Mouse (Mus musculus): ENCODE data around the gene Zfp648.

DNA sequence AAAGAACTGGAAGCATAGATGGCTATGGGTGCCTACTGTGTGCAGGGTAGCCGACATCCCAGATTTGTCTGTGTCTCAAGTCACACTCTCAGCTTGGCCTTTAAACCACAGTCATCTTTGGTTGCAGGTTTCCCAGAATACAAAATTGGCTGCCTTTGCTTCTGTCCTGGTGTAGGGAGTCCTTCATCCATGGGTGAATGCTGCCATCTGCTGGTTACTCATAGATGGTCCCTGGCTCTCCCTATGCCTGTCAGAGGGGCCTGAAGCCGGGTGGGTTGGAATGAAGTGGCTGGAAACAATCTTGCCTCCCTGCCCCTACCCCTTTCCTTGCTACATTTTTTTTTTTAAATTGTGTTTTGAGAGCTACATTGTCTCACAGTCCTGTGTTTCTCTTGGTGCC, 20.0 kb upstream of the Zfp648 start:
- TF ChIP-seq GATA1 (IDR thresholded peaks at IDR 0.05; ENCODE audit: borderline replicate concordance, low read length) (no peak), FLI1 (IDR thresholded peaks at IDR 0.05; ENCODE audit: low read length) (no peak)
